Mouse (Mus musculus): Measurements from ENCODE around the gene Eif2b2. TPM values are rescaled to one million over a fixed set of nuclear protein-coding genes. Genes with fewer than 3 reads are reported as not detected.

The Eif2b2 gene
- total and polyA plus RNA-seq, 3 experiments, result 150 to 193 TPM; not detected in 1

- Histone ChIP-seq H3K36me3 (ENCODE audit: control insufficient read depth in 1 of 2, insufficient read depth in 2 of 2, low read length in 2 of 2) (no peaks in the 10 kb centered on the region), H3K4me3 (ENCODE audit: control insufficient read depth in 1 of 2, insufficient read depth in 1 of 2, low read depth in 2 of 2, low read length in 2 of 2) (no peak overlapping the region), H3K4me1 (ENCODE audit: control insufficient read depth in 1 of 2, insufficient read depth in 2 of 2, low read length in 2 of 2) (peaks cover 0 to 3% of the 10 kb centered on the region in 2 experiments; a peak in 1 of 4 replicates), H3K79me2 (ENCODE audit: control insufficient read depth, insufficient read depth, low read length, poor library complexity) (no peaks in the 10 kb centered on the region), H3K27ac (ENCODE audit: control insufficient read depth, low read depth, low read length) (no peak overlapping the region), H3K9ac (ENCODE audit: control insufficient read depth, low read depth, low read length, poor library complexity, severe bottlenecking) (no peak overlapping the region), H3K9me3 (replicated peaks; ENCODE audit: insufficient read depth, low read length) (no peaks in the 10 kb centered on the region), H3K27me3 (ENCODE audit: control insufficient read depth in 1 of 2, insufficient read depth in 2 of 2, low read length in 2 of 2) (peaks cover 4% of the 10 kb centered on the region in 2 experiments; a peak in 3 of 4 replicates)
- TF ChIP-seq ZNF384 (IDR thresholded peaks at IDR 0.05; ENCODE audit: low read depth, low read length), result no peak
- no peak for TF ChIP-seq JUND (IDR thresholded peaks at IDR 0.05; ENCODE audit: low read depth, low read length)
- TF ChIP-seq GATA1 (IDR thresholded peaks at IDR 0.05; ENCODE audit: low read depth, low read length), result no peak
- TF ChIP-seq GABPA (IDR thresholded peaks at IDR 0.05; ENCODE audit: low read depth, low read length), result no peak
- TF ChIP-seq USF1 (IDR thresholded peaks at IDR 0.05; ENCODE audit: low read depth, low read length), result no peak
- TF ChIP-seq MAZ (IDR thresholded peaks at IDR 0.05; ENCODE audit: low read depth, low read length), result no peak
- no peak for TF ChIP-seq MEF2A (IDR thresholded peaks at IDR 0.05; ENCODE audit: extremely low read depth, insufficient replicate concordance, low read depth, low read length, poor library complexity, severe bottlenecking)
- TF ChIP-seq USF2 (IDR thresholded peaks at IDR 0.05; ENCODE audit: borderline replicate concordance in 1 of 2, insufficient read depth in 1 of 2, low read depth in 1 of 2, low read length in 2 of 2), result no peak
- no peak for TF ChIP-seq CHD1 (IDR thresholded peaks at IDR 0.05; ENCODE audit: low read depth, low read length)
- TF ChIP-seq SMC3 (IDR thresholded peaks at IDR 0.05; ENCODE audit: low read depth, low read length), result no peak
- no peak for TF ChIP-seq BHLHE40 (IDR thresholded peaks at IDR 0.05; ENCODE audit: borderline replicate concordance, low read depth, low read length)
- TF ChIP-seq MXI1 (IDR thresholded peaks at IDR 0.05; ENCODE audit: low read depth, low read length), result no peak
- TF ChIP-seq NELFE (IDR thresholded peaks at IDR 0.05; ENCODE audit: low read depth, low read length), result no peak
- TF ChIP-seq ZC3H11A (IDR thresholded peaks at IDR 0.05; ENCODE audit: low read depth, low read length), result no peak
- TF ChIP-seq TCF12 (IDR thresholded peaks at IDR 0.05; ENCODE audit: low read depth, low read length), result no peak
- TF ChIP-seq HCFC1 (IDR thresholded peaks at IDR 0.05; ENCODE audit: low read depth, low read length), result no peak
- DNase-seq (ENCODE audit: low read depth, low spot score), result no peak
These were observed 17.5 kb upstream of the Eif2b2 start for GRCm38 (mm10) chr12:85201830-85202147.

DNA sequence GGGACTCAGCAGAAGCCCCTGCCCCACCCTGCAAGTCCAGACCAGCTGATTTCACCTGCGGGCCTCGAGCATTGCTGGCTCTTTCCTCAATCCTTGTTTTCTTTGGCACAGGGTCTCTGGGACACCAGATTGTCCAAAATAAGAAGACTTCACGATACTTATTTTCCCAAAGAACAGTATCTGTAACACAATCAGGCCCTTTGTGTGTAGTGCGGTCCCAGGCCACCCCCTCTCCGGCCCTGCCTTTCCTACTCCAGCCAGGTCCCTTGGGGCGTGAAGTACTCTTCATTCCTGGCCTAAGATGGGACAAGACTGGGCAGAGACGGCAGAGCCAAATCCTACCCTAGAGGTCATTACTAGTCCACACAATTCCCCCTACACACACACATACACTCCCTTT, 17.1 kb upstream of the Eif2b2 start:
- Histone ChIP-seq H3K4me1 (ENCODE audit: control insufficient read depth in 1 of 2, insufficient read depth in 2 of 2, low read length in 2 of 2) (peaks cover 0 to 3% of the 10 kb centered on the region in 2 experiments; a peak in 1 of 4 replicates), H3K9ac (ENCODE audit: control insufficient read depth, low read depth, low read length, poor library complexity, severe bottlenecking) (no peak overlapping the region), H3K4me3 (ENCODE audit: control insufficient read depth in 1 of 2, insufficient read depth in 1 of 2, low read depth in 2 of 2, low read length in 2 of 2) (no peak overlapping the region), H3K27ac (ENCODE audit: control insufficient read depth, low read depth, low read length) (no peak overlapping the region), H3K27me3 (ENCODE audit: control insufficient read depth in 1 of 2, insufficient read depth in 2 of 2, low read length in 2 of 2) (peaks cover 3 to 4% of the 10 kb centered on the region in 2 experiments; a peak in 3 of 4 replicates), H3K79me2 (ENCODE audit: control insufficient read depth, insufficient read depth, low read length, poor library complexity) (no peaks in the 10 kb centered on the region), H3K36me3 (ENCODE audit: control insufficient read depth in 1 of 2, insufficient read depth in 2 of 2, low read length in 2 of 2) (no peaks in the 10 kb centered on the region), H3K9me3 (replicated peaks; ENCODE audit: insufficient read depth, low read length) (no peaks in the 10 kb centered on the region)
- no peak for DNase-seq (ENCODE audit: low read depth, low spot score)
- no peak for TF ChIP-seq GABPA (IDR thresholded peaks at IDR 0.05; ENCODE audit: low read depth, low read length)
- no peak for TF ChIP-seq USF2 (IDR thresholded peaks at IDR 0.05; ENCODE audit: borderline replicate concordance in 1 of 2, insufficient read depth in 1 of 2, low read depth in 1 of 2, low read length in 2 of 2)
